Mouse (Mus musculus) cerebellum, postnatal 36 days (tissue): ENCODE measurements around the gene Tifab.
A peak's percentile ranks its signal among the peaks of the same experiment; 100 is the strongest.

Experiments
- DNase-seq, 2 experiments: peaks; one replicate each; pipeline ENCODE4 v3.0.0; 2021 to 2022; ENCODE audit warnings: mixed read lengths in 2 of 2

Gene Tifab

GRCm38 (mm10) chr13:56175848-56176247 lies 2.8 kb downstream of the Tifab start:
- DNase-seq: no peak

- no peak for DNase-seq
Measured at GRCm38 (mm10) chr13:56172901-56173545, 5.7 kb downstream of the Tifab start.

GRCm38 (mm10) chr13:56172106-56172505 lies 6.6 kb downstream of the Tifab start:
- no peak for DNase-seq

GRCm38 (mm10) chr13:56168403-56168781 lies 10.3 kb downstream of the Tifab start:
- DNase-seq: no peak

GRCm38 (mm10) chr13:56167446-56168402 lies 11.0 kb downstream of the Tifab start:
- no peak for DNase-seq

GRCm38 (mm10) chr13:56165561-56165960 lies 13.1 kb downstream of the Tifab start:
- no peak for DNase-seq

- DNase-seq: no peak
Measured at GRCm38 (mm10) chr13:56164372-56164771, 14.3 kb downstream of the Tifab start.

GRCm38 (mm10) chr13:56163751-56164150 lies 14.9 kb downstream of the Tifab start:
- DNase-seq: peak in 1 of 2 experiments; percentile 6

GRCm38 (mm10) chr13:56162859-56163258 lies 15.8 kb downstream of the Tifab start:
- DNase-seq: no peak

GRCm38 (mm10) chr13:56159614-56160363 lies 18.9 kb downstream of the Tifab start:
- DNase-seq: no peak

GRCm38 (mm10) chr13:56159016-56159601 lies 19.6 kb downstream of the Tifab start:
- no peak for DNase-seq

GRCm38 (mm10) chr13:56155671-56156070 lies 23.0 kb downstream of the Tifab start:
- no peak for DNase-seq

GRCm38 (mm10) chr13:56155048-56155447 lies 23.6 kb downstream of the Tifab start:
- DNase-seq: no peak

- DNase-seq: no peak
Measured at GRCm38 (mm10) chr13:56152773-56153460, 25.8 kb downstream of the Tifab start.

GRCm38 (mm10) chr13:56151404-56152226 lies 27.1 kb downstream of the Tifab start:
- DNase-seq: peak; percentile 46 to 56

GRCm38 (mm10) chr13:56145523-56145922 lies 33.2 kb downstream of the Tifab start:
- no peak for DNase-seq

- no peak for DNase-seq
Measured at GRCm38 (mm10) chr13:56144021-56144420, 34.7 kb downstream of the Tifab start.

- no peak for DNase-seq
Measured at GRCm38 (mm10) chr13:56143151-56143513, 35.6 kb downstream of the Tifab start.

- no peak for DNase-seq
Measured at GRCm38 (mm10) chr13:56142382-56143150, 36.1 kb downstream of the Tifab start.

- no peak for DNase-seq
Measured at GRCm38 (mm10) chr13:56139167-56139751, 39.4 kb downstream of the Tifab start.
